Mouse (Mus musculus) neutrophil, adult 5-6 weeks (primary cell): ENCODE data around the gene Tmem45a2. TPM values are rescaled to one million over a fixed set of nuclear protein-coding genes. Genes with fewer than 3 reads are reported as not detected.

Experiments
- total RNA-seq: library from RNA; stranded (forward); fragments of 200-1000 nt; gene quantifications from 2 replicates; pipeline ENCODE4 v1.2.3, GENCODE M21; 2017

The Tmem45a2 gene
- total RNA-seq, 1 experiment from 2014 or later: not detected

Other genes starting within 250 kb of the Tmem45a2 start
- gene Tmem45a, start 185.2 kb downstream of the Tmem45a2 start, total RNA-seq: not detected in 2 replicates
- gene Lnp1, start 143.3 kb downstream of the Tmem45a2 start, total RNA-seq: not detected in 2 replicates
- 28.1 and 36.8 TPM in 2 replicates for gene Tomm70a, start 50.3 kb upstream of the Tmem45a2 start, total RNA-seq
- gene Nit2, start 96.0 kb upstream of the Tmem45a2 start, total RNA-seq: 11.8 and 17.1 TPM in 2 replicates
- gene Tbc1d23, start 160.1 kb upstream of the Tmem45a2 start, total RNA-seq: 153 and 199 TPM in 2 replicates
- 0.37 TPM in 1 of 2 replicates, not detected in the other for gene Tmem30c, start 221.5 kb upstream of the Tmem45a2 start, total RNA-seq